Mouse (Mus musculus) cerebellum, postnatal 10 days (tissue): Measurements from ENCODE around the gene Sbf2.
A peak's percentile ranks its signal among the peaks of the same experiment; 100 is the strongest.

Experiments
- DNase-seq, 2 experiments: peaks; one replicate each; pipeline ENCODE4 v3.0.0; 2021; ENCODE audit warnings: mixed read lengths in 2 of 2

The Sbf2 gene

GRCm38 (mm10) chr7:110305486-110305885 is 309.2 kb downstream of the Sbf2 start:
- DNase-seq, result no peak

GRCm38 (mm10) chr7:110302886-110303285 is 311.8 kb downstream of the Sbf2 start:
- no peak for DNase-seq

- DNase-seq, result no peak
These were observed 315.8 kb downstream of the Sbf2 start for GRCm38 (mm10) chr7:110298739-110299410.

- DNase-seq, result no peak
These were observed 316.6 kb downstream of the Sbf2 start for GRCm38 (mm10) chr7:110298090-110298489.

GRCm38 (mm10) chr7:110297611-110298010 is 317.1 kb downstream of the Sbf2 start:
- peak in 1 of 2 experiments; percentile 22 for DNase-seq

DNA sequence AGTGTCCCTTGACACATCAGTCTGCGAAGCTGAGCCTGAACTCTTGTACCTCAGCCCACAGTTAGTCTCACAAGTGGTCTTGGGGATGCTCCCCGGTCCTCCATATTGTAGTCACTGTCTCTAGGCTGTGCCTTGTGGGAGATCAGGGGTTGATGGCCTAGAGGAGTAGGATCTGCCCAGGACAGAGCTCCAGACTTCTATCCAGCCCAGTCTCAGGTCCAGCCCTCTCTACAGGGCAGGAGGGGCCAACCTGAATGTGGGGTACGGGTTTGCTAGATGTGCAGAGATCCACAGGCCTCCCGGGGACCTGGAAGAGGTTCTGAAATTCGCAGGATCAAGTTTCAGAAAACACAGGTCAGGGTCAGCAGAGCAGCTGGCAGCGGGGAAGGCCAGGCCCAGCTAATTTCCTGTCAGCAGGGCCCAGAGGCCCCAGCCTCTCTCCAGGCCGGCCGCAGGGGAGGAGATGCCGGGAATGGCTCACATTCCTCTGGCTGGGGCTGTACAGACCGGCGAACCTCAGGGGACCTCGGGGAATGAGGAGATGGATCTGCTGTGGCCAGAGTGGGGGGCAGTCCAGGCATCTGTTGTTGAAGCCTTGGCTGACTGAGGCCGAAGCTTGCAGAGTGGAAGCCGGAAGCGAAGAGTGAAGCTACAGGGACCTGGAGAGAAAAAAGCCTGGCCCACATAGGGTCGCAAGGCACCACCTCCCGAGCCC is 317.7 kb downstream of the Sbf2 start:
- peak; percentile 28 to 48 for DNase-seq

DNA sequence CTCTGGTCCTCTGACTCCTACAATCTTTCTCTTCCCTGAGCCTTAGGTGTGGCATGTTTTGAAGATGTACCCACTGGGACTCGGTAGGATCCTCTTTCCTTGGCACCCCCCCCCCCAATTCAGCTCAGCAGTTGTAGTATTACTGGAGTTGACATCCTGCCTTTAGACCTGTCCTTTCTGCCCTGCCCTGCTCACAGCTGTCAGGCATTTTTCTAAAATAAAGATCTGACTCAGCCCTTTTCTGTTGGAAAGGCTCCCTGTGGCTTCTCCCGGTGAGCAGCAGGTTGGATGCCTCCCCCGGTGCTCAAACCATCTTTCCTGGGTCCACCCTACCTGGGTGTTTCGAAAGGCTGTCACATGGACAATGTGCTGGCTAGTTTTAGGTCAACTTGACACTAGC is 325.1 kb downstream of the Sbf2 start:
- no peak for DNase-seq

DNA sequence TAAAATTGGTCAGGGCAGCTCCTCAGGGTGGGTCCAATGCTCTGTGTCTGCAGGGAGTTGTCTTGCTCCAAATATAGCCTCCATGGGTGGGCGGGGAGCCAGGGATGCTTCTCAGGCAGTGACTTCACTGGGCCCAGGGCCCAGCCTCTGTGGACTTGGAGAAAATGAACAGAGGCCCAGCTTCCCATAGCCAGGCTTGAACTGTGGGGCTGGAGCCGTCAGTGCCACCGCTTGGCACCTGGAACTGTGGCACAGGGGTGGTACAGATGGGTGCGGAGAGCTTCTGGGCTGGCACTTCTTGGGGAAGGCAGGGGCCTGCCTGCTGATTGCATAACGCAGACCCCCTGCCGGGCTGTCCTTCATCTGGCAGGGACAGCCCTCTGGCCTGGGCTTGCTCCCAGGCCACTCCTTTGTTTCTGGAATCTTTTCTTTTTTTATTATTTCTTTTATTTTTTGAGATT is 326.0 kb downstream of the Sbf2 start:
- DNase-seq, result peak; percentile 85 to 89

DNA sequence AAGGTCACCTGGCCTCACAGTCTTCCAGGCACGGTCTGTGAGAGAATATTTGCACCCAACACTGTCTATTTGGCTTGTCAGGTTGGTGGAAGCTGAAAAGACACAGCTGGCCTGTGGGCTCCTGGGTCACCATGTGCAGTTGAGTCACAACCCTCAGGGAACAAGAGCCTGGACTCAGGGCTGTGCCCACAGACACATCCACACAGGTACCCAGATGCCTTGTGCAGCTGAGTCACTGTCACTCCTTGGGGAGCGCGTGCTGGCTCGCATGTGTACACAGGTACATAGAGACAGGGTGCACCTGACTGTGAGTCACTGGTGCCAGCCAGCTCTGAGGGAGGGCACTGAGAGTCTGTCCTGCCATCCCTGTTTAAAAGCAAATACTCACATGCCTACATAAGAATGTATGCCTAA is 326.5 kb downstream of the Sbf2 start:
- no peak for DNase-seq

DNA sequence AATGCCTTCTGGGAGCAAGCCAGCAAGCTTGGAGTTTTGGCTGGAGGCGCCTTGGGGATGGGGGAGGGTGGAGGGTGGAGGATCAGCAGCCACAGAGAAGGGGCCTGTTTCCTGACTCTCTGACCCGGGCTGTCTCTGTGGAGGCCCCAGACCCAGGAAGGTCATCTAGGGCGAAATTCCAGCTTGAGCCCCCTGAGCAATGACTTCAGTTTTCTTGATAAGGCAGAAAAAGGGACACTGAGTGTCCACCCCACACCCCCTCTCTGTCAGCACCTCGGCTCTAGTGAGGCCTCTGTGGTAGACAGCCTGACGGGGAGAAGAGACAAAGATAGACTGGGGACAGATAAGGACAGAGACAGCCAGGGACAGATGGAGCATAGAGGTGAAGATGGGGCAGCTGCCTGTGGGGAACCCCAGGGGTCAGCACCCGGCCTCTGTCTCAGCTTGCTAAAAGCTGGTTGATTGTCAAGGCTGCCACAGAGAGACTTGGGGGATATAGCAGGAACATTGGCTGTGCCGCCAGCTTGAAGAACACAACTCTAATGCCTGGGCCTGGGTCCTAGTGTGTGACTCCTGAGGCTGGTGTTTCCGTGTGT is 327.1 kb downstream of the Sbf2 start:
- DNase-seq, result peak; percentile 41 to 48

- DNase-seq, result peak; percentile 92 to 94
These were observed 327.8 kb downstream of the Sbf2 start for GRCm38 (mm10) chr7:110286838-110287475.

DNA sequence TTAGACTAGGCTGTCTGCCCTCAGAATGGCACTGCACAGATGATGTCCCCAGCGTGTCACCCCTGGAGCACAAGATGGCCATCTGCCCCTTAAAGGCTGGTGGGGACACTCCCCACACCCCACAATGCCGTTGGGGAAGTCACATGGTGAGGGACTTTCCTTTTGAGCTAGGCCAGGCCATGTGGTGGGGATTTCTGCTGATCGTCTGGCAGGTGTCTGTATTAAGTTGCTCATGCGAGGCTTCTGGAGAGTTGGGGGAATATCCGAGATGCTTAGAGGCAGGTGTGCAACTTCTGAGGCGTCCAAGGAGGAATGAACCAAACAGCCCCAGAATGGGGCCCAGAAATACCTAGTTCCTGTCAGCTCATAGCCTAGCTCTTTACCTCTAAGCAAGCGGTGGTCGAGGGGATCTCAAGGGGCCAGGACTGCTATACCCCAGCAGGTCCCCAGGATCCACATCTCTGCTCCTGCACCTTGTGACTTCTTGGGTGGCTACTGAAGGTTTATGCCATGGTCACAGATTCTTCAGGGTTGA is 328.5 kb downstream of the Sbf2 start:
- no peak for DNase-seq

GRCm38 (mm10) chr7:110285849-110286151 is 328.9 kb downstream of the Sbf2 start:
- DNase-seq, result no peak

- no peak for DNase-seq
These were observed 329.5 kb downstream of the Sbf2 start for GRCm38 (mm10) chr7:110285076-110285848.

GRCm38 (mm10) chr7:110283484-110284275 is 331.0 kb downstream of the Sbf2 start:
- DNase-seq, result no peak

DNA sequence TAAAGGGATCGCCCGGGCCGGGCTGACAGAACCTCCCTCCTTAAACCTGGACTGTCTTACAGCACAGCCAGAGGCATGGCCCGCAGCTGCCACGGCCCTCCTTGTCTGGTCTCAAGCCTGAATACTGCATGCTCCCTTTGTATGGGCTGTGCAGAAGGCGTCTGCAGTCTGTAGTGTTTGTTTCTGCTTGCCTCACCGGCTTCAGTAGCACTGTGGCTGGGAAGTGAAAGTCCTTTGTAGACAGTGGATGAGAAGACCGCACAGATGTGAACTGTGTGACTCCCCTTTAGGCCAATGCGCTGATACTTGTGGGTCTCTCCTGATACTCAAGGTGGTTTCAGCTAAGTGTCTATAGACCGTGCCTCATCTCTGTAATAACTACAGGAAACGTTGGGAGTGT is 331.9 kb downstream of the Sbf2 start:
- no peak for DNase-seq

DNA sequence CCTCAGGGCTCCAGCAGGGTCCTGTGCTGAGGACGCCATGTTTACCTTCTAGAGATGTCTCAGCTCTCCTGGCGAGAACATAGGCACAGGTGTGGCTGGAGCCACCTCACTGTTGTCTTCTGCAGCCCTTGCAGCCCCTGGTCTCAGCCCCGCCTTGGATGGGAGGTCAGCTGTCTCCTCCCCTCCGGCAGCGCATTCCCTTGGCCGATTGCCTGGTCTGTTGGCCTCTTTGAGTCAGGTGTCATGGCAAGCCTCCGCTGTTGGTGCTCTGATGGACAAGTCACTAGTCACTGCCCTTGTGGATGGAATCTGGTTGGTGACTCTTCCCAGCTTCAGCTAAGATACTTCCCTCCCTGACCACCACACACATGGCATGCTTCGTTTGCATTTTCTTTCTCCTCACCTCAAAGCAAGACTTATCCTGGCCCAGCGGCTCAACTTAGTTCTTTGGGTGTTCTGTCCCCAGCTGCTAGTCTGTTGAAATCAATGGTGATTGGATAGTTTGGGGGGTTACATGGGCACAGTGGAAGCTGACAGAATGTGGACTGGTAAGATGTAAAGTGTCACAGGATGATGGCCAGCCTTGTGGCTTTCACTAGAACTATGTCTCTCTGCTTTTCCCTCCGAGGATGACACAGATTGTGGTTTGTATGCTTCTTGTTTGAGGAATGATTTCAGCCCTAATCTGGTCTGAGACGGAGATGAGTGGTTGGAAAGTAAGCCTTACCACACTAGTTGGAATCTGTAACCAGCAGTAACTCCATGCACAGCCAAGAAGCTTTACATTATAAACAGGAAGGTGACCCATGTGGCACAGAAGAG is 333.1 kb downstream of the Sbf2 start:
- DNase-seq, result peak; percentile 26 to 34

DNA sequence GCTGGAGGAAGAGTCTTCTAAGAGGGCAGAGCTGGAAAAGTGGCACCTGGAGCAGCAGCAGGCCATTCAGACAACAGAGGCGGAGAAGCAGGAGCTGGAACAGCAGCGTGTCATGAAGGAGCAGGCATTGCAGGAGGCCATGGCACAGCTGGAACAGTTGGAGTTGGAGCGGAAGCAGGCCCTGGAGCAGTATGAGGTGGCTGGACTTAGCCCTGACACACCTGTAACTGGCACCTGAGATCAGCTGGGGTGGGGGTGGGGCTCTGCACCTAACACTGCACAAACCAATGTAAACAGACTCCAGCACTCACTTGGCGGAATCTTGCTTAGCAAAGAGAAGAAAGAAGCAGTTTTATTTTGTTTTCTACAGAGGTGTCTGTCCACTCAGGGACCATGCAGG is 335.5 kb downstream of the Sbf2 start:
- DNase-seq, result no peak

GRCm38 (mm10) chr7:110277734-110278245 is 336.9 kb downstream of the Sbf2 start:
- peak; percentile 70 to 75 for DNase-seq

- peak in 1 of 2 experiments; percentile 31 for DNase-seq
These were observed 342.3 kb downstream of the Sbf2 start for GRCm38 (mm10) chr7:110272434-110272833.
